Mouse (Mus musculus): ENCODE results near the gene Pold2.

Gene Pold2

DNA sequence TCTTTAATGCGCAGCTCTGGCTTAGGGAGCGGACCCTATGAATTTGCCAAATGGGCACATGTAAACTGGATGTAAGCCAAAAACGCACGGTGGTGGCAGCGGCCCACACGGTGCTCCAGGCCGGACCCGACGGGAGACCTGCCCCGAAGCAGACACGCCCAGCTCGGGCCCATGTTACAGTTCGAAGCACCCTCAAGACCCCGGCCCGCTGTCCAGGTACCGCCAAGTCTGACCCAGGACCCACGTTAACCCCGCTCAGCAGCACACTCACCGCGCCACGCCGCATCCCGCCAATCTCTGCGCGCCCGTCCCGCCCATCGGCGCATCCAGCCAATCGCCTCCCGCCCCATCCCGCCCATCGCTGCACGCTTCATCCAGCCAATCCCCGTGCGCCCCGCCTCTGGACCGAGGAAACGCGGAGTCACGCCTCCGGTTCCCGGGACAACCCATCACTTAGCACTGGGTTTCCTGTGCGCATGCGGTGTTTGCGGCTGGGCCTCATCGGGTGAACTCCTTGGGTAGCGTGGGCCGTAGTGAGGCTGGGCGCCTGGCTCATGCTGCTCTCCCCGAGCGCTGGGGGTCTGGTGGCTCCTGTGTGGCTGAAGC lies at the start of gene Pold2:
Pold2 (minus strand) TSS at position 372 of the 606 bp plus-strand sequence.
- DNase-seq (ENCODE audit: low read depth in 2 of 2, low spot score in 2 of 2) = peak; percentile 90 to 94

DNA sequence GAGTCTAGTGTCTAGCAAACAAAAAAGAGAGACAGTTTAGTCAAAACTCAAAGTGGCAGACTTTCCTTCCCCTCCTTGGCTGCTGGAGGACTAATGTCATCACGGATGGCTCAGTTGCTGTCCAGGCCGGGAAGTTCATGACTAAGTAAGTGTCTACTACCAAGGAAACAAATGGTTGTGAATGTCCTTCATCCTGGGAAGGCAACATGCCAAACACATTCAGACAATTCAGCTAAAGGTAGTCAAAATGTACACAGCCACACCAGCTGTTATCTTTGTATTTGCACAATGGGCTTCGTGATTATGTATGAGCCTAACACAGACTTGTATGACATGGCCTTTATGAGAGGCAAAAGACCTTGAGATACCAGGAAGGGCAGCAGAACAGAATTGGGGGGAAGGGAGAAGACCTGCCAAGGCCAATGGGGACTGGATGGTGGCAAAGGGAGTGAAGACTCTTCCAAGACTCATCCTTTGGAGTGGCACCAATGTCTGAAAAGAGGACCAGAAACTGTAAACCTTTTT lies 48.7 kb upstream of the Pold2 start:
- no peak for DNase-seq (ENCODE audit: low read depth in 2 of 2, low spot score in 2 of 2)

DNA sequence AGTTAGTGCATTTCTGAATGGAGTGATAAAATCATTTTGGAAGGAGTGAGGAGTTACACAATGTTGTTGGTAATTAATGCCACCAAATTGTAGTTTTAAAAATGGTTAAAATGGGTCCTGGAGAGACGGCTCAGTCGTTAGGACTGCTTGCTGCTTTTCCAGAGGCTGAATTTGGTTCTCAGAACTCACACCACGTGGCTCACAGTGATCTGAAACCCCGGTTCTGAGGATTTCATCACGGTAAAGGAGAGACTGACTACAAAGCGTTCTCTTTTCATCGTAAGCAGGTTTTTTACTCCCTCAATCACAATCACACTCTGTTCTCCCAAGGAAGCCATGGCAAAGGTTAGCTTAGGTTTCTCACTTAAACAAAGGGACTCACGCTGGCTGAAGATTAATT lies 46.6 kb upstream of the Pold2 start:
- no peak for DNase-seq (ENCODE audit: low read depth in 2 of 2, low spot score in 2 of 2)

DNA sequence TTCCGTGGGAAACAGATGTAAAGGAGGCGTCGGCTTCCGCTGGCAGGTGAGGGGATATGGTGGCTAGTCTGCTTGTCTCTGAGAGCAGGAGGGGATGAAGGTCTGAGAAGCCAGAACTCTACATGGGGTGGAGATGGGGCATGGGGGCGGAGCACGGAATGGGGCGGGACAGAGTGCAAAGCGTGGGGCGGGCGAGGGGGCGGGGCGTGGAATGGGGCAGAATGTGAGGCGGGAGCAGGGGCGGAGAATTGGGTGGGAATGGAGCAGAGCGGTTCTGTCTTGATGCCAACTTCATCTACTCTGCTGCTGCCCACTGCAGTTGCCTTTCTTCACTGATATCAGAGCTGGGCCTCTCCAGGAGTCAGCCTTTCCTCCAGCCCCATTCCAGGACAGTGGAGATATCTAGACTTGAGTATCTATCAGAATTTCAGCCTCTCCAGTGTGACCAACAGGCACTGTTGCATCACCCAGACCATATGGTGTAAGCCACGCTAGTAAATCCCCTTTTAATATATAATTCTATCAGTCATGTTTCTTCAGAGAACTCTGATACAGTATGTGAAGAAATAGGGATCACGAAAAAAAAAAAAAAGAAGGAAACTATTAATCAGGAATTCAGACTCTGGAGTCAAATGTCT lies 42.4 kb upstream of the Pold2 start:
- peak in 1 of 2 experiments; percentile 4 for DNase-seq (ENCODE audit: low read depth in 2 of 2, low spot score in 2 of 2)

DNA sequence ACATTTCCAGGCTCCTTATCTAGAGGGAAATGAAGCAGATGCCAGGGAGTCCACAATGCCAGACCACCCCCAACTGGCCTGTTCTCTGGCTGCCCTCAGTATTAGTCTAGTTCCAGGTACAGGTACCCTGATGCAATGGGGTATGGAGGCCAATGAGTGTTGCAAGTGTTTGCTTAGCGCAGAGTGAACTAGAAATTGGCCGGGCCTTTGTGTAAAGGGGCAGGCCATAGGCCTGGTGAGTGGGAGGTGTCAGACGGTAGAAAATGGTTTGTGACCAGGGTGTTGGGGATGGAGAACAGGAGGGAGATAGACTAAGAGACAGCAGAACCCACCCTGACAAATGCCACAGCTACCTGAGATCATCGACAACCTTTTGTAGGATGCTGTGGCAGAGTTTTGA lies 41.5 kb upstream of the Pold2 start:
- DNase-seq (ENCODE audit: low read depth in 2 of 2, low spot score in 2 of 2) = no peak

DNA sequence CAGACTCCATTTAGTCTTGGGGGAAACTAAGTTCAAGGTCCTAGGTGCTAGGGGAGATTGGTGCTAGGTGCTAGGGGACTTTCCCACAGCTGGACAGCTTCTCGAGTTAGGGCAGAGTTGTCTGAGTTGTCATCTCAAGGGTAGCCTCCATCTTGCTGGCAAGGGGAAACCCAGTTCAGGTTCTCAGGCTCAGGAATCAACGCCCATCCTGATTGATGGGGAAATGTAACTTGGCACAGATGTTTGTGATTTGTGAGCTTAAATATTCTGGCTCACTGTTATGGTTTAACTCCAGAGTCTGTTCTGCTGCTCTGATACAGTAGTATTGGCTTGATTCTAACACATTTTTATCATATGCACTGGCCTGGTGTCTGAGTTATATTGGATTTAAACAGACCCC lies 40.0 kb upstream of the Pold2 start:
- DNase-seq (ENCODE audit: low read depth in 2 of 2, low spot score in 2 of 2) = no peak

DNA sequence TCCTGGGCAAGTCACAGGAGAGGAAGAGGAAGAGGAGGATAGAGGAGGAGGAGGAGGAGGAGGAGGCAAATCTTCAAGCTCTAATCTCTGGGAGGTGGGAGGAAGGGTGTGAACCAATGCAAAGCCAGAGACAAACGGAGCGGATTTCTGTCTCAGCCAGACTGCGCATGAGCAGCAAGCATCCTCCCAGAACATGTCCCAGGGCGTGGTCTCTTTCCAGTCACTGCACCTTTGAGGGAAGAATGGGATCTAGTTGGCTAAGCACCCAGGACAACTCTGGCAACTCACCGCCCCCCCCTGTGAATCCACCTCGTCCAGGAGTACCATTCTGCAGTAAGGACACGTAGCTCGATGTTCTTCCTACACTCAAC lies 38.1 kb upstream of the Pold2 start:
- DNase-seq (ENCODE audit: low read depth in 2 of 2, low spot score in 2 of 2) = no peak

DNA sequence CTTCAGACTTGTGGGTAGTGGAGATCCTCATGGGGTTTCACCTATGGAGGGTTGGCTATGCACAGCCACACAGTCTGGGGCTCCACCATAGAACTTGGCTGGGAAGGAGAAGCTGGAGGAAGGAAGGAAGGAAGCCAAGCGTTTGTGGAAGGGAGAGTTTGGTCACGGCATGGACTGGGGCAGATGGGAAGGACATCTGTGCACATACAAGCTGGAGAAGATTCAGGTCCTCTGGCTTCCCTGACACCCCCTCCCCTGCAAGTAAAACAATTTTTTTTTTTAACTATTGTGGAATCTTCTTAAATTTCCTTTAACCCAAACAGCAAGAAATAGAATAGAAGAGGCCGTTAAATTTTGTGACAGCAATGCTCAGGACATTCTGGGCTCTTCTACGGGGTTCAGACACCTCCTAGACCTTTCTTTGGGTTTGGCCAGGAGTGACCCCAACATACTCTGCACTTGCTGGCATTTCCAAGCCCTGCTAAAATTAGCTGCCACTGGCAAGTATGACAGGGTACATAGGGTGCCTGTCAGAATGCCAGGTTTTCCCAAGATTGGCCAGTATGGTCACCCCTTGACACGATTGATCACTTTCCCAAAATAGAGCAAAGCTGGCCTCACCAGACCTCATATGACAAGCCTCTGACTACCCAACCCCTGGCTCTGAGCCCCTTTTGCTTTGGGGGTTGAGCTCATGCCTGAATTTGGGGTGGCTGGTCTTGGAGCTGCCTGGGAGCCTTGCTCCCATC lies 37.5 kb upstream of the Pold2 start:
- DNase-seq (ENCODE audit: low read depth in 2 of 2, low spot score in 2 of 2) = no peak

DNA sequence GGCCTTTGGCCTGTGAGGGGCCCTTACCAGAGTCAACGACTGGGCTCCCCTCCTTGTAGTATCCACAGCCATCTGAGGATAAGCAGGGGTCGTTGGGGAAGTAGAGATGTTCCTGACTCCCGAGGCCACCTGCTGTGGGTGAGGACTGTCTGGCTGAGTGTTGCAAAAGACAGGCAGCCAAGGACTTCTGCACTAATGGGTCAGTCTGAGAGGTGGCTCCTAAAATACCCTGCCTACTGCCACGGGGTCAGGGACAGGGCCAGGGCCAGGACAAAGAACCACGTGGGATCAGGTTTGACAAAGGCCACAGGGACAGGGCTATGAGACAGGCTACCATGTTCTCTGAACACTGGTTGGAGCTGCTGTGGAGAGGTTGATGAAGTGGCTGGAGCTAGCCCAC lies 36.8 kb upstream of the Pold2 start:
- DNase-seq (ENCODE audit: low read depth in 2 of 2, low spot score in 2 of 2) = no peak

DNA sequence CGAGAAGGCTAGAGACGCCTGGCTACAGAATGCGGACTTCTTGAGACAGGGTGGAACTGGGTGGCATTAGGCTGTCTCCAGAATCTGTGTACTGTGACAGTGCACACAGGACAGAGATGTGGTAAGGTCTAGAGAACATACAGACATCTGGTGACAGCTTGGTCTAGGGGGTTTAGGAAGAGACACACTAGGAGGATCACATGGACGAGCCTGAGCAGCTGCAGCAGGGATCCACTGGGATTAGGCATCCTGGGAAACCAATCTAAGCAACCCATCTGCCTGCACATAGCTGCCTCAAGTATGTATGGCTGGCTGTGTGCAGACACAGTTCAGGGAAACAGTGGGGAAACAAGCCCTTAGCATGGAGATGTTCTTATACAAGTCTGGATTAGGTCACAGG lies 35.8 kb upstream of the Pold2 start:
- DNase-seq (ENCODE audit: low read depth in 2 of 2, low spot score in 2 of 2) = no peak

DNA sequence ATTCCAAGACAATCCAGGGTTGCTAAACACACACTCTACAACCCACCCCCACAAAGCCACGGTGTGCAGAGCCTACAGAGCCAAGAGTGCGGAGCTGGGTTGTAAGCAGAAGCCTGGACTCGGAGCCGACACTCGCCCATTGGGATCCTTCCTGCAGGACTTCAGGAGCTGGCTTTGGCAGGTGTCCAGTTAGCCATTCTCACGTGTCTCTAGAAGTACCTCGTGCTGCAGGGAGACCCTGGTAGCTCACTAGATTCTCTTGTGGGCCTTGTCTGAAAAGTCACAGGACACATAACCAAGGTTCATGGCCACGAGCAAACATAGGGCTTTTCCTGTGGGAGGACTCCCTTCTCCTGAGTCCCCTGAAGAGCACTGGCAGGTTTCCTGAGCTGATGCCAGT lies 35.2 kb upstream of the Pold2 start:
- no peak for DNase-seq (ENCODE audit: low read depth in 2 of 2, low spot score in 2 of 2)

DNA sequence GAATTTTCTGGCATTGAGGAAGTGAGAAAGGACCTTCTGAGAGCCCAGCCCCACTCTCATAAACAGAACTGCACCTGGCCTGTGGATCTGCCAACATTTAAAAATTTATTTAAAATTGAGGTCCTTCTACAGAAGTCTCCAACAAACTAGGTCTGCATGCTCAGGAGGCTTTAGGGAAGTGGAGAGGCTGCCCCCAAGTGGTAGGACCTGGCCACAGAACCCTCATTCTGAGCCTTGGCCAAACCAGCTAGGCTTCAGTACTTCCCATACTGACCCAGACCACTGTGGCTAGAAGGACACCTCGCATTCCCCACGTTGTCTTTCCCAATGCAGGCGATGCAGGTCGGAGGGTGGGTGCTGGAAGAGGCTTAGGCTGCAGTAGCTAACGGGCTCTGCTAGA lies 34.5 kb upstream of the Pold2 start:
- no peak for DNase-seq (ENCODE audit: low read depth in 2 of 2, low spot score in 2 of 2)

DNA sequence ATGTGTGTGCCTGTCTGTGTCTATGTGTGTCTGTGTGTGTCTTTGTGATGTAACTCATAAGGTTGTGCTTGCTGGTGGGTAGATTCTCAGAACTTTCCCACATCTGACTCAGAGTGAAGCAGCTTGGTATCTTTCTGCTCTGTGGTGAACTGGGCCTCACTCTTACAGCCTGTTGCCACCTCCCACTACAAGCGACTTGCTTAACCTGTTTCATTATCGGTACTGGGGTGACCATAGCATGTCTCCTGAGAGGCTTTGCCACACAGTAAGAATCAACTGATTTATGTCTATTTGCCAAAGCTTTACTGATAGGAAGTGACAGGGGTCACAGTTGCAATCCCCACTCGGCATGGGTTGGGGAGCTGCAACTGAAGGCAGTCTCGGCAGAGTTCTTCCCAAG lies 30.6 kb upstream of the Pold2 start:
- no peak for DNase-seq (ENCODE audit: low read depth in 2 of 2, low spot score in 2 of 2)

DNA sequence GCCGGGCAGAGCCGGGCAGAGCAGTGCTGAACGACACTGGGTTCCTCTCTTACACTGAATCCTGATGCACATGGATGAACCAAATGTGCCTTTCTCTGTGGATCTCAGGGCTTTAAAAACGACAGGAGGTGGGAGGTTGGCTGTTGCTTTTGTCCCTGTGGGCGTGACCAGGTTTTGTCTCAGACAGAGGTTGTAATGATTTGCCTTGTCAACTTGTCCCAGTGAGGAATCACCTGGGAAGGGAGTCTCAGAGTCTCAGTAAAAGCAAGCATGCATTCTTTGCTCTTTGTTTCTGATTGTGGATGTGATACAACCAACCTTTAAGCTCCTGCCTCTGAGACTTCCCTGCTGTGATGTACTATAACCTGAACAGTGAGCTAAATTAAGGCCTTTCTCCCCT lies 29.0 kb upstream of the Pold2 start:
- no peak for DNase-seq (ENCODE audit: low read depth in 2 of 2, low spot score in 2 of 2)

DNA sequence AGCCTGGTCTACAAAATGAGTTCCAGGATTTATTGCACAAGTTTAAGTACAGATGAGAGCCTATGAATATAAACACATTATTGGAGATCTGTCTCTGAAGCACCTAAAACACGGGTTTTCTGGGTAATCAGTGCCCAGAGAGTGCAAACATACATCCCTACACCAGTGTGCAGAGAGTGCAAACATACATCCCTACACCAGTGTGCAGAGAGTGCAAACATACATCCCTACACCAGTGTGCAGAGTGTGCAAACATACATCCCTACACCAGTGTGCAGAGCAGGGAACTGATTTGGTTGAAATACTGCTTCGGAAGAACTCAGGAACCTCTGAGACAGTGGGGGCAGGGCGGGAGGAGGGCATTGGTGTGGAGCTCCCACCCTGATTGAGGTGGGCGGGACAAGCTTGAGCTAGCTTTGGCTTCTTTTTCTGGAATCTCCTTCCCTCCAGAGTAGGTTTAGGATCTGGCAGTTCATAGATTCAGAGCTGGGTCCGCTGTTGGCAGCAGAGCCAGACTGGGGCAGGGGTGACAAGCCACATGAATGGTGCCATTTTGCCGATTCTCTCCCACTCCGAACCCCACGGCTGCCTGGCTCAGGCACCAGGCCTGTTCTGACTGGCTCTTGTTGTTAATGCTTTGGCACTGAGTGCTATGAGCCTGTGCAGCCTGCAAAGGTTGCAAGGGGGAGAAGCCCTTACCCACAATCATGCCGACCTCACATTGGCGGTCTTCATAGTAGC lies 27.9 kb upstream of the Pold2 start:
- DNase-seq (ENCODE audit: low read depth in 2 of 2, low spot score in 2 of 2) = no peak

DNA sequence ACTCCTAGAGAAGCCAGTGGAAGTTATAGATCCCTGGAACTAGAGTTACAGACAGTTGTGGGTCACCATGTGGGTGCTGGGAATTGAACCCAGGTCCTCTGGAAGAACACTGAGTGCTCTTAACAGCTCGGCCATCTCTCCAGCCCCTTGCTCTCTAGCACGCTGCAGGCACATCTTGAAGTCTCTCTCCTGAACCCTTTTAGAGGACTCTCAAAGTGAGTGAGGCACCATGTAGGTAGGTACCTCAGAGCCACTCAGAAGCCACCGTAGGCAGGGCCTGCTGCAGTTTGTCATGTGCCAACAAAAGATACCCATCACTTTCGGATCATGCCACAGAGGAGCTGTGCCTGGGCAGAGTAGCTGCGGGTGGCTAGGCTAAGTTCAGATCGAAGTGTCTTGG lies 26.8 kb upstream of the Pold2 start:
- no peak for DNase-seq (ENCODE audit: low read depth in 2 of 2, low spot score in 2 of 2)

DNA sequence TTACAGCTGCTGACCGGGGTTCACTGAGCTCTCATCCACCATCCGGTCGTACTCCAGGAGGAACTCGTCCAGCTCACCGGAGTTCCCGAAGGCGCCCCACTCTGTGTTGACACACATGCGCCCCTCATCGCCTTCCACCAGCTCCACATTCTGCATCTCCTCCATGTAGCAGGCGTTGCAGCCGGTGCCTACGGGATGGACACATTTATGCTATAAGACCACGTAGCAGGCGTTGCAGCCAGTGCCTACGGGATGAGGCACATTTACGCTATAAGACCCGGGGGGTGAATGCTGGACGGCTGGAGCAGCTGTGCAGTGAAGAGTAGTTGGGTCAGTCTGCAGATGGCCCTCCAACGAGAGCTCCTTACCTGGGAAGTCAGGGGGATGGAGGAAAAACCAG lies 26.3 kb upstream of the Pold2 start:
- no peak for DNase-seq (ENCODE audit: low read depth in 2 of 2, low spot score in 2 of 2)

DNA sequence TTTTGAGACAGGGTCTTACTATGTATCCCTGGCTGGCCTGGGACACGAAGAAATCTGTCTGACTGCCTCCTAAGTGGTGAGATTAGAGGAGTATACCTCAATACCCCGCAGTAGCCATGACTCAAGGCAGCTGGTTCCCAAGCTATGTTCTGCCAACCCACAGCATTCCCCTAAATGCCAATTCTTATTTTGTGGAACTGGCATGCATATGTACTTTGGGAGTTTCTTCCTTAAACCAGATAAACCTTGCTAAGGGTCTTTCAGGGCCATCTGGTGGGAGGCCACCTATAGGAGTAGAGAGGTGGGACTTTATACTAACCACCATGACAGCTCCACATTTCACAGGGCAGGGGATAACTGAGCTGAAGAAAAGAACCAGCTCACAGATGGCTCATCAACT lies 25.8 kb upstream of the Pold2 start:
- DNase-seq (ENCODE audit: low read depth in 2 of 2, low spot score in 2 of 2) = no peak

DNA sequence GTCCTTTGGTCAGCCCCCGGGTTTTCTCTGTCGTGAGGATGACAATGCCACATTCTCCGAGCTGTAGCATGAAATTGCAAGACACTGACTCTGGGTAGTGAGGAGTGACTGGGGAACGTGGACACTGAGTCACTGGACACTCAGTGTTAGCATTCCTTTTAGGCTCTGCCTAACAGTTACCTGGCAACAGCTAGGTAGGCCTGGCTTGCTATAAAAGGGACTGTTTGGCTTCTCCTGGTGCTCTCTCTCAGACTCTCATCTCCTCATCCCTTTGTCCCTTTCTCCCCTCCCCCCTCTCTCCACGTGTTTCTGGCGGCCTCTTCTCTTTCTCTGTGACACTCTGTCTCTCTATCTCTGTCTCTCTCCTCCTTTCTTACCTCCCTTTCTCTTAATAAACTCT lies 24.3 kb upstream of the Pold2 start:
- no peak for DNase-seq (ENCODE audit: low read depth in 2 of 2, low spot score in 2 of 2)

DNA sequence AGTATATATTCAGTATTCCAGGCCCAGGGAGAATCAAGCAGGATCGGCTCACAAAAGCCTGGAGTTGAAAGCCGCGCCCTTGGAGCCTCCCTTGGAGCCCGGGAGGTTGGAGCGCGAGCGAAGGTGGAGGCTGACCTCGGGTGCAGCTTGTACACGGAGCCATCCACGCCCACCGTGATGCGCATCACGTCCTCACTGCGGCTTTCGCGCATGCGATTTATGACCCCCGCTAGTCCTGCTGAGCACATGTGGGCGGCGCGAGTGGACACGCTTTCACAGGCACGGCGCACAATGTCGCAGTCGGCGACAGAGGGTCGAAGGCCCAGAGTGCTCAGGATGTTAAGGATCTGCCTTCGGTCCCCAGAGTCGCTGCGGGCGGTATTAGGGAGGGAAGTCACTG lies 23.9 kb upstream of the Pold2 start:
- no peak for DNase-seq (ENCODE audit: low read depth in 2 of 2, low spot score in 2 of 2)

DNA sequence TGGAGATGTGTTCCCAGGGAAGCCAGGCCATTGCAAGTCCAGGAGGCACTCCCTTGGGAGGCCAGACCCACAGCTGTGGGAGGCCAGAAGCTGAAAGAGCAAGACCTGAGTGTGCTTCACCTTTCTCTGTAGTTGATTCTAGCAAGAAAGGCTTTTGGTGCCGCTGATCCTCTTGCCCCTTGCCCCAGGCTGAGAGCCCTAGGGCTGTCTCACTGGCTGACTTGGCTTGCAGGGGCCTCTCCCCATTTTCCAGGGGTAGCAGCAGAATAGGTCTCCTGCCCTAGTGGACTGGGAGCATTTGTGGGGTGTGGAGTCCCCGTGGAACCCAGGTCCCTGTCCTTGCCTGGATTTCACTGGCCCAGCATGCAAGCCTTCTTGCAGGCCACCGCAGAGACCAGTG lies 23.2 kb upstream of the Pold2 start:
- no peak for DNase-seq (ENCODE audit: low read depth in 2 of 2, low spot score in 2 of 2)

DNA sequence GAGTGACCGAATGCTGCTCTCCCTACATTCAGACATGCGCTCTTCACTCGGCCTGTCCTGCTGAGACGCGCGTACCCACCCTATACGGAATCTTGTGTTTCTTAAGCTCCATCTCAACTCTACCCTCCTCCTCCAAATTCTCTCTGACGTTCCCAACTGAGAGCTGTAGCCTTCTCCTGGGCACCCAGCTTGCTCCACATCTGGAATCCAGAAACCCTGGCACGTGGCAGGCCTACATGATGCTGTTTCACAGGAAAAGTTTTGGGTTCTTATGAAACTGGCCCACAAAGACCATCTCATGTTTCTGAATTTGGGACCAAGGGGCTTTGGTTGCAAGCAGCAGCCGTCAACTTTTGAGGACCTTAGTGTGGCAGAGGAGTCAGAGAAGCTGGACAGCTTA lies 21.2 kb upstream of the Pold2 start:
- DNase-seq (ENCODE audit: low read depth in 2 of 2, low spot score in 2 of 2) = no peak

All from CD8-positive naive resting alpha-beta T cell, adult 2 months (primary cell).